Mouse (Mus musculus) olfactory bulb, adult 2 months (tissue): ENCODE measurements around the gene Sgsm2.

Source experiments
- CTCF ChIP-seq: fragments of 200-500 bp; IDR thresholded peaks from 2 replicates; pipeline ENCODE4 v1.5.1; 2012; ENCODE audit warnings: low read depth, mild to moderate bottlenecking, low read length, moderate library complexity; ENCODE audit not compliant: insufficient read depth
- POLR2A ChIP-seq: fragments of 200-500 bp; IDR thresholded peaks from 2 replicates; pipeline ENCODE4 v1.6.1; 2012; ENCODE audit warnings: mild to moderate bottlenecking, low read depth, low read length, moderate library complexity; ENCODE audit not compliant: insufficient read depth

DNA sequence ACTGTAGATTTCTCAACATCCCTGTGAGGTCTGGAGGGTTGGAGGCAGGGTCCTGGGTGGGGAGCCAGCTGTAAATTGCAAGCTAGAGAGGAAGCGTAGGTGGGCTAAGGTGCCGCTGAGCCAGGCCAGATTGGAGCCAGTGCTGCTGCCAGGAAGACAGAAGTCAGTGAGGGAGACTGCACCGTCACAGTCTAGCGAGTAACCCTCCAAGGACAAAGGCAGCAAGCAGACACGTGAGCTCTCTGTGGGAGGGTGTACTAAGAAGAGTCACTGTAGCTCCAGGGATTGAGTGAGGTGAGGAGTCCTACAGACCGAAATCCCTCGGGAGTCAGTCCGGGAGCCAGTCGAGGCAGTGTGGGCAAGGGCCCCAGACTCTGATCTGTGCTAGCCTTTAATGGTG, 55.5 kb downstream of the Sgsm2 start:
- TF ChIP-seq CTCF (no peak), POLR2A (no peak)
